Mouse (Mus musculus): Measurements from ENCODE around the gene Adgrg1. TPM values are rescaled to one million over a fixed set of nuclear protein-coding genes. Genes with fewer than 3 reads are reported as not detected.

Gene Adgrg1
- 1 to 10 TPM; 1.8 to 2.8 TPM for polyA plus RNA-seq (2017; shearing (Covaris generic))

DNA sequence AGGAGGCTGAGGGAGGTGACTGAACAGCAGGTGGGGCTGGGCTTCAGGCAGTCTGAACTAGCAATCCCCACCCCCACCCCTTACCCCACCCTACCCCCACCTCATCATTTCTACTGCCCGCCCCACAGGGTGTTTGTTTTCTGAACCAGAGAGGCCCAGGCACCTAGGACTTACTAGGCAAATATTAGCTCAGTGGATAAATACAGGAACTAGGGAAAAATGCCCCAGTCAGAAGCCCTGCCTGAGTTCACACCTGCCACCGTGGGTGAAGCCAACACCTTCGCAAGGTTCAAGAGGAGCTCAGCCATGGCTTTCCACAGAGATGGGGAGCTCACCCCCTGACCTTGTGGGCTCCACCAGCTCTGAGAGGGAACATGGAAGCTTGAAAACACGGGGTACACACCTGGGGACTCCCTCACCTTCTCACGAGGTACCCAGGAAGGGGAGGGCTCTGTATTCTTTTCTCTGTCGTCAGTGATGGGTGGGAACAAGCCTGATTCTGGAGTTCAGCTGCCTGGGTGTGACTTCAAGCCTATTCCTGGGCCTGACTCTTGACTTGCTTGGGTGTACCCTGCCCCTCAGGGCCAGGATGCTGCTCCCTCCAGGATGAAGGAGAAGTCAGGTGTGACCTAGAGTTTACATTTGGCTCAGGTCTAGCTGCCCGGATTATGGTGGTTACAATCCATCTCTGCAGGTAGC, at the start of gene Adgrg1:
Adgrg1 (plus strand) TSS at position 285 of the 699 bp plus-strand sequence.
- ATAC-seq, result no peak

DNA sequence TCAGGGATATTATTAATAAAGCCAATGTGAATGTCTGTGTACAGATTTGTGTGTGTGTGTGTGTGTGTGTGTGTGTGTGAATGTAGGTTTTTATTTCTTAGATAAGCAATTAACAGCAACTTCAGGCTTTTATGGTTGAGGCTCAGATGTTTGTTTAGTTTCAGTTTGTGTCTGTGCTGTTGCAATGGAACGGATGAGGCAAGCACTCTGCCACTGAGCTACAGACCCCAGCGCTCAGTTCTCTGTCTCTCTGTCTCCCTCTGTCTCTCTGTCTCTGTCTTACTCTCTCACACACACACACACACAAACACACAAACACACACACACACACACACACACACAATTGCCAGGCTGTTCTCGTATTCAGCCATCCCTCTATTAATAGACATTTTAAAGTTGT, 46.3 kb upstream of the Adgrg1 start:
- no peak for ATAC-seq

DNA sequence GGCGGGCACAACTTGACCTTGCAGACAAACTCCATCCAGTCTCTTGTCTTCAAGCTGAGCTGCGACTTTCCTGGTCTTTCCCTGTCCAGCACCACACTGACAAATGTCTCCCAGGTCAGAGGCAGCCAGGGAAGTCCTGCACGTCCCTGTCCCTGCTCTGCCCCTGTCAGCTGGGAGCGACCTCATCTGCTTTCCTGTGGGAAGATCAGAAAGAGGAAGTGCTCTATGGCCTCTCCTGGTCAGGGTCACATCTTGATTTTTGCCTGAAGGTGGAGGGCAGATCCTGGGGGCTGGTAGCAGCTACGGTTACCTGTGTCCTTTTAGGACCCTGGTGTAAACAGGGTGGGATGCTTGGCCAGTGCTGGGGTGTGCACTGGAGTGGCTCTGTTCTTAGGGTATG, 40.6 kb upstream of the Adgrg1 start:
- no peak for ATAC-seq

DNA sequence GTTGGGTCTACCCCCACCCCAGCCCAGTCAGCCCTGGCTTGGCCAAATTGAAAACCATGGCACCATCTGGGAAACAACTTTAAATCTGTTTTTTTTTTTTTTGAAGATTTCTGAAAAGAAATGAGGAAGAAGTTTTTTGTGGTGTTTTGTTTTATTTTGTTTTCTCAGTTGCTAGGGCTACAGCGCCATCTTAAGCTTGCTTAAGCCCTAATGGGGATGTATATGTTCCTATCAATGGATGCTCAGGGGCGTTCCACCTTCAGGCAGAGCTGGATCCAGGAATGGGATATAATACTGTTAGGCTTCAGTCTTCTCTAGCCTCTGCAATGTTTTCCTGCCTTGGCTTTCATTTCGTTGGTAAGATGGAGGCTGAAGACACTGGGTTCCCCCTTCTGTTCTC, 39.4 kb upstream of the Adgrg1 start:
- ATAC-seq, result no peak

DNA sequence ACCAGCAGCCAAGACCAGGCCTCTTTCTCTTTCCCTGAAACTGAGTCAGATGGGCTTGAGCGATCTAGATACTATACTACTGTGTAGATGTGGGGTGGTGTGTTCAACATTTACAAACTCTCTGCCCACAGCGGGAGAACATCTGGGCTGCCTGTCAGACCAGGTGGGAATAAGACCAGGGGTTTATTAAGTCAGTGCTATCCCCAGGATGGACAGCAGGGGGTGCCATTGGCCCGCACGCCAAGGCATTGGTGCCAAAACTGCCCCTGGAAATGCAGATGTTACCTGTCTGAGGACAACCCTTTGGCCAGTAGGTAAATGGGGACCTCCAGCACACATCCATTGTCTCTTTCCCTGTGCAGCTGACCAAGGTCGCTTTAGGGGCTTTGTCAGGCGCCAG, 32.0 kb upstream of the Adgrg1 start:
- ATAC-seq, result no peak

DNA sequence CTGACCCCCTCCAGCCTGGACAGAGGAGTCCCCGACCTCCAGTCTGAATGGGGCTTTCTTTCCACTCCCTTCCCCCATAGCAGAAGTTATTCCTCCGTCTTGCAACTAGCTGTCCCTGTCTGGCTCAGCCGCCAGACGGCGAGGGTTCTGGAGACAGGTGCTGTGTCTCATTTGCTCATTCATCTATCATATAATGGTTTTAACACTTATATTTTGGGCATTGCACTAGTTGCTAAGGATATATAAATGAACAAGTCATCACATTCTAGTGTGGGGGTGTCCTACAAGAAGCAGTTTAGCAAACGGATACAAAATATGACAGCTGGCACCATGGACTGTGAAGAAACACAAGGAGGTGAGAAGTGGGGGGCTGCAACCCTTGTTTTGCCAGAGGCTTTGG, 29.4 kb upstream of the Adgrg1 start:
- no peak for ATAC-seq

DNA sequence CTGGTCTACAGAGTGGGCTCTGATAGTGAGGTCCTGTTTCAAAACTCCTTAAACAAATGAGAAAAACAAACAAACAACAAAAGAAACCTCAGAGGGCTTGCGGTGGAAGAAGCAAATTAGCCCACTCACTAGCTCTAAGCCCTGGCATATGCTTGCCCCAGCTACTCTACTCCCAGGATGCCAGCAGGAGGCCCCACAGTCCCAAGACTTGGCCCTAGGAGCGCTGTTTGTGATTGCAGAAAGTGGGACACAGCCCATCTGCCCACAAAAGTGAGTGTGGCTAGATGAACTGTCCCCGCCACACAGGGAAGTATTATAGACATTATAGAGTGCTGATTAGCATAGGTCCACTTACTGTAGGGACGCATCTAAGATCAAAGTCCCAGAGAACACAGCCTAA, 26.1 kb upstream of the Adgrg1 start:
- ATAC-seq, result no peak

DNA sequence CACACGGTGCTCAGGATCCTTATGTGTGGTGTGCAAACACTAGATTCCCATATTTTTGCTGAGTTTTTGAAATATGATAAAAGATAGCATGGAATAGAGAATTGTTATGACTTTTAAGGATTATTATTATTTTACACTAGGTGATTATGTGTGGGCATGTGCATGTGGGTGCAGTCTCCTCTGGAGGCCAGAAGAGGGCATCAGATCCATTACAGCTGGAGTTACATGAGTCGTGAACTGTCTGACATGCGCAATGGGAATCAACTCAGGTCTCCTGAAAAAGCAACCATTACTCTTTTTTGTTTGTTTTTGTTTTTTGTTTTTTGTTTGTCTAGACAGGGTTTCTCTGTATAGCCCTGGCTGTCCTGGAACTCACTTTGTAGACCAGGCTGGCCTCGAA, 25.5 kb upstream of the Adgrg1 start:
- ATAC-seq, result no peak

DNA sequence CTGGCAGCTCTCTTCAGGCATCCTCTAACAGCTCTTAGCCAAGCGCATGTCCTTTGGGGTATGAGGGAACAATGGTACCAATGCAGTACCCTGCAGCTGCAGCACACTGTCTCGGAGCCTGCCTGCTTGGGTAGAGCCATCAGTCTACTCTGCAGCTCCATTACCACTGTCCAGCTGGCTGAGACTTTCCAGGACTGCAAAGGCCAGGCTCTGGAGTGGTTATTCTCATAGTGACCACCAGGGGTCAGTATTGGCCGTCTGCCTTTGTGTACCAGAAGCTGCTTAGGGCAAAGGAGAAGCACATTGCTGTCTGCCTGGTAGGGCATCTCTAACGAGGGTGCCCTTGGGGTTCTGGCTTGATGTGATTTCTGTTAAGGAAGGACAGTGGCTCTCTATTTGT, 24.5 kb upstream of the Adgrg1 start:
- peak; percentile 57 for ATAC-seq

DNA sequence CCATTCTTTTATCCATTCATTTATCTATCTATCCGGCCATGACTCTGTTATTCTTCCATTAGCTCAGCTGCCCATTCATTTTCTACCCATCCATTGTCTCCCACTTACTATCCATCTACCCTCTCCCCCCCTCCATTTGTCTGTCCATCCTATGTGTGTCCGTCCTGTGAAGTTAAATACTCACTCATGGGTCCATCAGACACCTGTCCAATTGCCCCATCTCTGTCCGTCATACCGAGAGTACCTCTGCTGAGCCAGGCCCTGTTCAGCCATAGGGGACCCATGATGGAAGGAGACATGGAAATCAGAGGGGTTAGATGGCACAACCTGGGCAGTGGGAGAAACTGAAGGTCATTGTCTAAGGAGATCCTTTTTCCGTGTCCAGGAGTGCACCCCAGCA, 24.1 kb upstream of the Adgrg1 start:
- no peak for ATAC-seq

DNA sequence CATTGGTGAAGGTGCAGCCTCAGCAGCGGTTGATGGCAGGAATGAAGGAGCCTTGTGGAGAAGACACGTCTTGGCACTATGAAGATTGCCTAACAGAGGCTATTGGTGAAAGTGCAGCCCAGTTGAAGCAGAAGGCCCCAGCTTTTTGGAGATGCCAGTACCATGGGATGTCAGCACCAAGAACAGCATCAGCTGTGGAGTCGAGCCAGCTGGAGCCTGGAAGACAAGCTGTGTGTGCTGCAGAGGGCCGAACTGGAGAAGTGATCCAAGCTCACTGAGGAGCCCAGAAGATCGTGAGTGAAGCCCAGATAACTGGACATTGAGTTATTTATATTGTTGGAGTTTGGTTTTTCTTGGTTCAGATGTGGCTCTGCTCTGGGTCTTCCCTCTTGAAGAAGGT, 22.5 kb upstream of the Adgrg1 start:
- no peak for ATAC-seq

DNA sequence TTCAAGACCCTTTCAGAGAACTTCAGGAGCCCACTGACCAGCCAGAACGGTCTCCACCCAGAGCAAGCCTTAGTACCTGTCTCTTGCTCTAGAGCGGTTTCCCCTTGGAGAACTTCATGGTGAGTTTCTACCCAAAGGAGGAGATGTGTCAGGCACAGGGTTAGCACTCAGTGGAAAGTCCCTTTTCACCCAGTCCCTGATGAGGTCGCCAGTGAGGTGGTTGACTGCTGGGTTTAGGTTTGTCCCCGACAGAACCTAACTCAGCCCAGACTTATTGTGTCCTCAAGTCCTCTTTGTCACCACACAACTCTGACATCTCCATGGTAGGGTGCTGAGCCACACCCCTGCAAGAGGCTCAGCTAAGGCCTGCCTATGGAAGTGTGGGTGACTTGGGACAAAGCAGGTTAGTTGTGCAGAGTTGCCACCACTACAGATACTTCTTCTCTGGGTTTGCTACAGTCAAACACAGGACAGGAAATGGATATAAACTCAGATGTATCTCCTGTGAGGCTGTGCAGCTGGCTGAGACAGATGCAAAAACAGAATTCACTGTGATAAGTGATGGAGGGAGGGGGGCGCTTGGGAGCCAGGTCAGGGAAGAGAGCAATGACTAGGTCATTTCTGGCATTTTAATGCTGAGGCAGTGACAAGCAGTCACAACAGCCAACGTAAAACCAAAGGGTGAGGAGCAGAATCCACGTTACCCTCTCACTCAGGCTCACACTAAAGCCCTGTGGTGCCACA, 20.8 kb upstream of the Adgrg1 start:
- ATAC-seq, result no peak

DNA sequence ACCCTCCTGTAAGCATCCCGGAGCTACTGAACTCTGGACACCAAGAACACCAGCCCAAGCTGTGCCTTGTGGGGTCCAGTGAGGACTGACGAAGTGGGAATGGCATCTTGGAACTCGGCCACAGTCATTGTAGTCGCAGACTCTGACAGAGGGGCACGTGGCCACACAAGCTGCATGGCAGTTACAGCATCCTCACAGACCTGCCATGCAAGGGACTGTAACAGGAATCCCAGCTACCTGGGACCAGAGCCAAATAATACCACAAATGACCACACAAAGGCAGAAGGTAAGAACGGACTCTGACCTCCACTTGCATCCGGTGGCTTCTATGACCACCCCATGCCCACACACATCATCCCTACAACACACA, 20.2 kb upstream of the Adgrg1 start:
- no peak for ATAC-seq

DNA sequence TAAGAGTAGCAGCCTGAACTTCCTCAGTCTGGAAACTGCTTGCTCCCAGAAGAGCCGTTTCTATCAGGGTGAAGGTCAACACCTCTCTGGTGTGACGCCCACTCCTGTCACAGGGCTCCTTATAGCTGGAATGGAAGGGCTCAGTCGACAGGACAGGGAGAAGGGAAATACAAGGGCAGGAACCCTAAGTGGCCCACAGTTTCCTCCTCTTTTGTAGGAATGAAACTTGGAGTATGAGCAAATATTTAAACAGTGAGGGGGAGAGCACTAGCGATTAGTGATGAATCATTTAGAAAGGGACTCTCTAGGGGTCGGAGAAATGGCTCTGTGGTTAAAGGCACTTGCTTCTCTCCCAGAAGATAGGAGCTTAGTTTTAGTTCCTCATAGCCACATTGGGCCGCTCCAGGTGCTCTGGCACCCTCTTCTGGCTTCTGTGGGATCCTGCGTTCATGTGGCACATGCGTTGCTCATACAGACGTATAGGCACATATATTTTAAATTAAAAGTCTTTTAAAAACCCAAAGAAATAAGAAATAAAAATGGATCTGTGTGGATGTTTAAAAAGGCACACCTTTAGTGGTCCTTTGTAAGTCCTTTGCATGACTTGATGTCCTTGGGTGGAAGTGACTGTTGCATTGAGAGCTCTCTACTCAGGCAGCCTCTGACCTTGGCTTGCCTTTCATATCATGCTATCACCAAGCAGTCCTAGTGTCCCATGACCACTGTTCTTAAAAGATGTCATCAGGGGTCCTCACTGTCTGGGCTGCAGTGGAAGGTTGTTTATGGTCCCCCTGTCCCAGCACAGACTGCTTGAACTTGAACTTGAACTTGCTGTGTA, 19.4 kb upstream of the Adgrg1 start:
- ATAC-seq, result no peak

DNA sequence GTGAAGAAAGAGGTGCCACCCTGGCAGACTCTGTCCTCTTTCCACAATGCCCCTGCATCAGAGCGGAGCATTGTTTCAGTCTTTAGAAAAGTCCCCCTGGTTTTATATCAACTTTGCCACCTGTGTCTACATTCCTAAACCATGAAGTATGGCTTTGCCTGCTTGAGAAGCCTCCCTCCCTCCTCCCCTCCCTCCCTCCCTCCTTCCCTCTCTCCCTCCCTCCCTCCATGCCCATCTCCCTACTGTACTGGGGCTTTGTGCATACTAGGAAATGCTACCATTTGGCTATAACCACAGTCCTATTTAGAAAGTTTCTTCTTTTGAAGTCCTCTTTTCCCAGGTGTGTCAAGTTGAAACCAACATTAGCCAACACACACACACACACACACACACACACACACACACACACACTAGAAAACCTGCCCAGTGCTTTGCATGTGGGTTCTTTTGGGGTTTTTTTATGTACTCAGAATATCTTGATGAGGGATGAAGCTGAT, 18.4 kb upstream of the Adgrg1 start:
- no peak for ATAC-seq

DNA sequence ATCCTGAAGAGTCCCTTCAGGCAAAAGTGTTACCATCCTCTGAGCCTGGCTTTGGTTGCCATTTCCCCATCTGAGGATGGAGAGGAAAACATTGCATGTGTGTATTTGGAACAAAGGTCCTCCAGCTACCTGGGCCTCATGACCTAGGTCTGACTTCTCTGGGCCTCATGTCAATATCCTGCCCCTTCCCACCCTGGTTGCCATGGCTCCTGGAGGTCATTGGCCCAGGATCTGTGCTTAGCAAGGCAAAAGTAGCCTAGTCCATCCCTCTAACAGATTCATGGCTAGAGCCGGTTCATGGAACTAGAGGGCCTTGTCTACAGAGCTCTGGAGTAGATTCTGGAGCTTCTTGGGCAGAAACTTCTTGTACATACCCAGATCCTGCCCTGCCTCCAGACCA, 12.3 kb upstream of the Adgrg1 start:
- no peak for ATAC-seq

DNA sequence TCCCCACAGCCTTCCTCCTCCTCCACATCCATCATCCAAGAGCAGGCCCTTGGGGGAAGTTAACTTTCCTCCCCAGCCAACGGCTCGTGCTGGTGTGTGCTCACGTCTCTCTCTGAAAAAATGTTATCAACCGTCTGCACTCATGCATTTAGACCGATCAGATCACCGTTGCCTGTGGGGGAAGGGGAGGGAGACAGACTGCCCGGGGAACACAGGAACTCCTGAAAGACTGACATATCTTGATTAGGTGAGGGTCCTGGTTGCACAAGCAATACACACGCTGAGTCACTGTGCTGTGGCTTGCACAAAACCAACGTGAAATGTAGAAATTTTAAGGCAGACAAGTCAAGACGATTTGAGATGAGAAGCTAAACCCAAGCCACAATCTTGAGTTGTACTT, 9.7 kb upstream of the Adgrg1 start:
- no peak for ATAC-seq

DNA sequence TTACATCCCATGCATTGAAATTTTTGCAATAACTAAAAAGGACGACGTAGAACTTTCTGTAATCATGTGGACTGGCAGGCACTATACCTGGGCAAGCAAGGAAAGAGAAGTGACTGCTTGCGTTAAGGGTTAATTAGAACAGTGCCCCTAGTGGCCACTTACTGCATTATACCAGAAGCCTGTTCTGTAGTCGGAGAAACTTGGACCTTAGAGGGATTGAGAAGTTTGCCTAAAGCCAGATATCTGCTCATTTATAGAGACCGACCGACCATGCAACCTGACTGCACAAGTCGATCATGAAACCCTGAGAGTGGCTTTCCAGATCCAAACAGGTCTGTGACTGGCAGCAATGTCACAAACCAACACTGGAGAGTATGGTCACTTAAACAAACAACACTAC, 8.0 kb upstream of the Adgrg1 start:
- ATAC-seq, result peak; percentile 61

DNA sequence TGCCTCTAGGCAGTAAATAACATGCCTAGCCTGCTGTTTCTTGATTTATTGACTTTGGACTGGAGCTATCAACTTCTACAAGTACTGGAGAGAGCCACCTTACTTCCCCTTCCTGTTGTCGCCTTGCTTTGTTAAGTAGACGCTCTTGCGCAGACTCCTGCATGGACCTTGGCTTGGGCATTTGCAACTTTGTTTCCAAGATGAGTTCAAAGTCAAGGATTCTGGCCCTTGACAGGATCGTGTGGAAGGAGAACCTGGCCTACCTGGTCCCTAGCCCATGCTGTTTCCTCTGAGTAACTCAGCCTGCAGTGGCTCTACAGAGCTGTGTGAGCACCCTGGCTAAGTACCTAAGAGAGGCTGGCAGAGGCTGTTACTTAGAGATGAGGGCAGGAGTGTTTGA, 7.5 kb upstream of the Adgrg1 start:
- no peak for ATAC-seq

DNA sequence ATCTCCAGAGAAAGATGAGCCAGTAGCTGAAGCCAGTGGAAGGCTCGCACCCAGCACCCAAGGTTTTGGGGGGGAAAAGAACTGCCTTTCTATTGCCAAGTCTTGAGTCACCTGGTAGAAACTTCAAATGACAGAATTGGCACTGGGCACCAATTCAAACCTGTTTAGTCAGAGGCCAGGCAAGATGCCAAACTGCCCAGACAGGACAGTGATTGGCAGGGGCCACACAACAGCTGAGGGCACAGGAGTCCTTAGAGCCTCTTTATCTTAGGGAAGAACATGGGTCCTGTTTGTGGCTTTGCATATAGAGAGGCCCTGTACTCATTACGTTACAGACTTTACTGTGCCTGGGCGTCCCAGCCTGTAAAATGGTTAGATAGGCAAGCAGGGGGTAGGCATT, 7.0 kb upstream of the Adgrg1 start:
- no peak for ATAC-seq

DNA sequence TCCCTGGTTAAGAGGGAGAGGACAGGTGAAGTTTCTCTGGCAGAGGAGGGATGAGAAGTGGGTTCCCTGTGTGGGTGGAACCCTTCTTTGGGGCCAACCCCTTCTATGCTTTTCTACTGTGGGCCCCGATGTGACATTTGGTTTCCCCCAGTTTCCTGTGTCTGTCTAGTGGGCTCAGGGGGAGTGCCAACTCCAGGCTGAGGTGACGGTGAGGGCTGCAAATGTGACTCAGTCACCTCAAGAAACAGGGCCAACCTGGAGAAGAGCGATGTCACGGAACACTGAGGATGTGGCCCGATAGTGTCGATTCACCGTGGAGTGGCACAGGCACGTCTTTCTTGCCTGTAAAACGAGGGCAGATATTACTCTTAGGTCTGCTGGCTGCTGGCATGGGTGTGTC, 1.3 kb upstream of the Adgrg1 start:
- ATAC-seq, result peak; percentile 46

DNA sequence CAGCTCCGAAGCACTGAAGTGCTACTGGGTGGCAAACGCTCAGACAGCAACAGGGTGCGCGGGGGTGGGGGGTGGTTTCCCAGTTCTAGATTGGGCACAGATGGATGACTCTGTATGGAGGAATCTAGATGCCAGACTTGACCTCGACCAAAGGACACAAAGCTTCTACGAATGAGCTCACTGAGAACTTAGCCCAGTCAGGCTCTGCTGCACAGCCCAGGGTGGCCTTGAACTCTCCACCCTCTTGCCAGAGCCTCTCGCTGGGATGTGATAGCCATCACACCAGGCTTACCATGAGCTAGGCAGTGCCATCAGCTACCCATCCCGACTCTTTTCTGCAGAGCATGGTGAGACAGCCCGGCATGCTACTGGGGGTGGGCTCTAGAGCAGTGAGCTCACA, 765 bp upstream of the Adgrg1 start:
- no peak for ATAC-seq

DNA sequence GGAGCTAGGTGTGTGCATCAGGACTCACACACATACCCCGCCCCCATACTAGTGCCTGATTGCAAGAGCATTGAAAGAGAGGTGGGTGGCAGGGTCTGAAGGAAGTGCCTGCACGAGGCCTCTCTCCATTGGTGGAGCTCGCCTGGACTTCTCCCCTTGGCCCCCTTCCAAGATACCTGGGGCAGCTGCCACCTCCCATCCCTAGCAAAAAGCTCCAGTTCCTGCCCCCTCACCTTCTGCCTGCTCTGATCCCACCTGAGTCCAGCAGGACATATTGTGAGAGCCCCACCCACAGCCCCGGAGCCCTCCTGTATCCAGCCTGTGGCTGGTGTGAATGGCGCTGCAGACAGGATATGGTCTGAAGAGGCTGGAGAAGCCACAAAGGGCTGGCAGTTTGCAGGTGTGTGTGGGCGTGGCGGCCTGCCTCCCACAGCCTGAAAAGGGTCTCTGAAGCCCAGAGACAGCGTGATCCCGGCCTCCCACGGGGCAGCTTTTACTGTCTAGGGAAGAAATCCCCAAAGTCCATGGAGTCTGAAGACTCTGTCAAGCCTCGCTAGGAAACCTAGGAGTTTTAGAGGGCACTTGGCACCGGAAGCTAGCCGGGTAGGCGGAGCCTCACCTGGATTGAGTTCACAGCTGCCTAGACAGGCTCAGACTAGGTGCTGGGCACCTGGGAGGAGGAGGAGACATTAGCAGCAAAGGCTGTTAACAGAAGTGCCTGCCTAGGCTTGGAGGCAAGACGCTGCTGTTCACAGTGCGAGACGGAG, 2.3 kb downstream of the Adgrg1 start:
- peak; percentile 70 for ATAC-seq

Measured in activated CD4-positive, CD25-positive, alpha-beta regulatory T cell, adult 4 months (primary cell).